Comparison of ENCODE assay signal across 7 mouse cellular contexts in the genomic region with DNA sequence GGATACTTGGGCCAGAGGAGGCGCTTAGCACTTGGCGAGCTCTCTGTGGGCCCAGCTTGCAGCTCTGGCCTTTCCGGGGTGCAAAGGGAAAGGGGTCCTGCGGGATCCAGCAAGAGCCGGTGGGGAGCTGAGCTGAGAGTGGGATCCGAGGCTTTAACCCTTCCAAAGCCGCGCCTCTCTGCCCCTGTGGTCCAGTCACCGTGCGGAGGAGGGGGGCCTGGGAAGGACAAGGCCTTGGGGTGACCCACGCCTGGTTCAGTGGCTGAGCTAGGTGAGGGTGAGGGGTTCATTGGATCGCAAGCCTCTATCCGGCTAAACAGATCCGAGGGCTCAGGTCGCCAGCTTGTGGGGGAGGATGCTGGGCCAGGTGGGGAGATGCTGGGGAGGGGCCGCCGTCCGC. TPM values are rescaled to one million over a fixed set of nuclear protein-coding genes. Genes with fewer than 3 reads are reported as not detected.
DNase-seq lines count a peak whose midpoint lies in the region; ATAC-seq lines count a peak whose summit lies in the region.

No protein-coding gene starts in this region.

- no peak for ATAC-seq in forebrain, embryonic 12.5 days (ENCODE audit: low FRiP score)
- no peak for ATAC-seq in limb, embryonic 15.5 days (ENCODE audit: insufficient number of reproducible peaks, low FRiP score, low TSS enrichment, low read depth)
- no peak for ATAC-seq in stomach, embryonic 16.5 days (ENCODE audit: insufficient read depth, low FRiP score)

- peak overlapping the region; percentile 97 for H3K4me2 ChIP-seq in forebrain, embryonic 12.5 days
- H3K4me2 ChIP-seq in limb, embryonic 15.5 days = peak overlapping the region; percentile 98
- H3K4me2 ChIP-seq in stomach, embryonic 16.5 days (ENCODE audit: low read depth, low read length) = peak overlapping the region; percentile 91

- H3K27ac ChIP-seq in forebrain, embryonic 12.5 days = no peak overlapping the region
- no peak overlapping the region for H3K27ac ChIP-seq in limb, embryonic 15.5 days
- no peak overlapping the region for H3K27ac ChIP-seq in stomach, embryonic 16.5 days (ENCODE audit: low read length)

- H3K9me3 ChIP-seq in forebrain, embryonic 12.5 days = no peaks in the 10 kb centered on the region
- H3K9me3 ChIP-seq in limb, embryonic 15.5 days = no peaks in the 10 kb centered on the region
- H3K9me3 ChIP-seq in stomach, embryonic 16.5 days (replicated peaks; ENCODE audit: control insufficient read depth, low read length) = no peaks in the 10 kb centered on the region

- WGBS in forebrain, embryonic 12.5 days = 2% methylated on average over 15 of the region's 18 CpGs
- 4% methylated on average over 18 of the region's 18 CpGs for WGBS in limb, embryonic 15.5 days
- 8% methylated on average over 18 of the region's 18 CpGs for WGBS in stomach, embryonic 16.5 days

- peak overlapping the region; percentile 58 for H3K4me3 ChIP-seq in forebrain, embryonic 12.5 days (replicated peaks)
- H3K4me3 ChIP-seq in limb, embryonic 15.5 days = peak overlapping the region; percentile 51
- peak overlapping the region; percentile 52 for H3K4me3 ChIP-seq in stomach, embryonic 16.5 days (replicated peaks; ENCODE audit: low read length)

- H3K9ac ChIP-seq in forebrain, embryonic 12.5 days = peak overlapping the region; percentile 70
- peak overlapping the region; percentile 56 for H3K9ac ChIP-seq in limb, embryonic 15.5 days
- peak overlapping the region; percentile 70 for H3K9ac ChIP-seq in stomach, embryonic 16.5 days (ENCODE audit: low read length)

- peaks cover 42% of the 10 kb centered on the region for H3K27me3 ChIP-seq in forebrain, embryonic 12.5 days
- peaks cover 30% of the 10 kb centered on the region for H3K27me3 ChIP-seq in limb, embryonic 15.5 days
- H3K27me3 ChIP-seq in stomach, embryonic 16.5 days (ENCODE audit: control insufficient read depth, insufficient read depth, low read length) = peaks cover 17% of the 10 kb centered on the region

- peaks cover 24% of the 10 kb centered on the region for H3K4me1 ChIP-seq in forebrain, embryonic 12.5 days
- peaks cover 26% of the 10 kb centered on the region for H3K4me1 ChIP-seq in limb, embryonic 15.5 days
- peaks cover 18% of the 10 kb centered on the region for H3K4me1 ChIP-seq in stomach, embryonic 16.5 days (ENCODE audit: control insufficient read depth, insufficient read depth, low read length)

- H3K36me3 ChIP-seq in forebrain, embryonic 12.5 days (replicated peaks) = no peaks in the 10 kb centered on the region
- H3K36me3 ChIP-seq in limb, embryonic 15.5 days = no peaks in the 10 kb centered on the region
- no peaks in the 10 kb centered on the region for H3K36me3 ChIP-seq in stomach, embryonic 16.5 days (ENCODE audit: control insufficient read depth, insufficient read depth, low read length)

- peak; percentile 20 for DNase-seq in left cerebral cortex, postnatal 4 days
- DNase-seq in left cerebral cortex, adult 18-20 months (ENCODE audit: low spot score in 2 of 2) = no peak
- peak; percentile 58 for DNase-seq in cerebellum, adult 11-12 months
- no peak for DNase-seq in urinary bladder, postnatal 25 days (ENCODE audit: low spot score)

- intact Hi-C loops in left cerebral cortex, postnatal 4 days (cut with DNase I) = no loop called here

RNA-seq across cellular contexts. Expression of gene Sptbn4, which starts 1.4 kb away (rescaled TPM):
- total RNA-seq in left cerebral cortex, postnatal 4 days (2021) = 10 to 100 TPM; 75.3 to 82.5 TPM
- total RNA-seq in left cerebral cortex, adult 18-20 months (2021) = 100 to 1,000 TPM; 139 to 142 TPM
- polyA plus RNA-seq in forebrain, embryonic 12.5 days (2016; fragmentation: Nextera tagmentation; extraction: Ambion mirVana) = 0.47 and 1.3 TPM in 2 replicates
- polyA plus RNA-seq in limb, embryonic 15.5 days (2015; fragmentation: Nextera tagmentation; extraction: Ambion mirVana) = 0.14 and 0.23 TPM in 2 replicates
- polyA plus RNA-seq in stomach, embryonic 16.5 days (2015; fragmentation: Nextera tagmentation; extraction: Ambion mirVana) = 0.50 and 0.57 TPM in 2 replicates

RNA-seq across cellular contexts. Expression of gene Blvrb, which starts 1.7 kb away (rescaled TPM):
- total RNA-seq in left cerebral cortex, postnatal 4 days (2021) = 10 to 100 TPM in 1 of 2 experiments, 1 to 10 TPM in 1; 9.7 to 12.2 TPM
- total RNA-seq in left cerebral cortex, adult 18-20 months (2021) = 10 to 100 TPM; 20.8 to 21.3 TPM
- polyA plus RNA-seq in forebrain, embryonic 12.5 days (2016; fragmentation: Nextera tagmentation; extraction: Ambion mirVana) = 18.1 and 22.2 TPM in 2 replicates
- polyA plus RNA-seq in limb, embryonic 15.5 days (2015; fragmentation: Nextera tagmentation; extraction: Ambion mirVana) = 57.5 and 59.8 TPM in 2 replicates
- polyA plus RNA-seq in stomach, embryonic 16.5 days (2015; fragmentation: Nextera tagmentation; extraction: Ambion mirVana) = 112 and 113 TPM in 2 replicates

RNA-seq across cellular contexts. Expression of gene Sertad3, which starts 27.5 kb away (rescaled TPM):
- total RNA-seq in left cerebral cortex, postnatal 4 days (2021) = 1 to 10 TPM; 3.1 to 3.2 TPM
- 1 to 10 TPM; 3.5 to 3.9 TPM for total RNA-seq in left cerebral cortex, adult 18-20 months (2021)
- 20.0 and 21.9 TPM in 2 replicates for polyA plus RNA-seq in forebrain, embryonic 12.5 days (2016; fragmentation: Nextera tagmentation; extraction: Ambion mirVana)
- 38.2 and 38.3 TPM in 2 replicates for polyA plus RNA-seq in limb, embryonic 15.5 days (2015; fragmentation: Nextera tagmentation; extraction: Ambion mirVana)
- polyA plus RNA-seq in stomach, embryonic 16.5 days (2015; fragmentation: Nextera tagmentation; extraction: Ambion mirVana) = 38.1 and 39.4 TPM in 2 replicates

RNA-seq across cellular contexts. Expression of gene Sertad1, which starts 40.7 kb away (rescaled TPM):
- 1 to 10 TPM; 3.3 to 3.5 TPM for total RNA-seq in left cerebral cortex, postnatal 4 days (2021)
- 10 to 100 TPM; 15.3 to 26.9 TPM for total RNA-seq in left cerebral cortex, adult 18-20 months (2021)
- polyA plus RNA-seq in forebrain, embryonic 12.5 days (2016; fragmentation: Nextera tagmentation; extraction: Ambion mirVana) = 12.9 and 13.1 TPM in 2 replicates
- polyA plus RNA-seq in limb, embryonic 15.5 days (2015; fragmentation: Nextera tagmentation; extraction: Ambion mirVana) = 44.6 and 47.0 TPM in 2 replicates
- polyA plus RNA-seq in stomach, embryonic 16.5 days (2015; fragmentation: Nextera tagmentation; extraction: Ambion mirVana) = 42.0 and 45.9 TPM in 2 replicates

RNA-seq across cellular contexts. Expression of gene Prx, which starts 53.1 kb away (rescaled TPM):
- total RNA-seq in left cerebral cortex, postnatal 4 days (2021) = 1 to 10 TPM; 2.6 to 2.7 TPM
- total RNA-seq in left cerebral cortex, adult 18-20 months (2021) = under 1 TPM; 0.23 to 0.33 TPM
- 2.9 and 3.5 TPM in 2 replicates for polyA plus RNA-seq in forebrain, embryonic 12.5 days (2016; fragmentation: Nextera tagmentation; extraction: Ambion mirVana)
- 5.2 and 6.5 TPM in 2 replicates for polyA plus RNA-seq in limb, embryonic 15.5 days (2015; fragmentation: Nextera tagmentation; extraction: Ambion mirVana)
- polyA plus RNA-seq in stomach, embryonic 16.5 days (2015; fragmentation: Nextera tagmentation; extraction: Ambion mirVana) = 3.7 and 4.0 TPM in 2 replicates

Comparison
In these comparisons a context has a peak if more than half of its experiments do, and no peak if none do; other contexts are left out.
1. DNase-seq: peak in left cerebral cortex, postnatal 4 days (single experiment) and cerebellum, adult 11-12 months (single experiment); none in left cerebral cortex, adult 18-20 months (0 of 2) and urinary bladder, postnatal 25 days (single experiment).
2. Peak in every context shown above with its lines, with median percentiles within 50 percentile points of each other: H3K4me2 ChIP-seq, H3K4me3 ChIP-seq and H3K9ac ChIP-seq.